Mouse (Mus musculus): Measurements from ENCODE around the gene Gm29276. TPM values are rescaled to one million over a fixed set of nuclear protein-coding genes. Genes with fewer than 3 reads are reported as not detected.
"Not testable (repeated sequence)": the region's sequence is repeated elsewhere in the genome, so short reads cannot be mapped to it uniquely, and the experiment has no call there.

Gene Gm29276
- total RNA-seq (2014; fragmentation: Nextera tagmentation) (not detected in 2 replicates), total RNA-seq (2017) (not detected in 2 replicates), polyA plus RNA-seq (2012) (not detected in 2 replicates)

- not testable (repeated sequence) for ATAC-seq (ENCODE audit: extremely low read depth, insufficient number of reproducible peaks, low FRiP score, poor library complexity, severe bottlenecking); H3K9me3 ChIP-seq (replicated peaks); H3K36me3 ChIP-seq (replicated peaks)
Measured at GRCm38 (mm10) chrY:42582150-42582549, at the start of gene Gm29276. Gene Gm29276, minus strand, starts transcription at chrY:42582250.

More at GRCm38 (mm10) chrY:42582150-42582549, at the start of gene Gm29276:
- not testable (repeated sequence) for H3K4me3 ChIP-seq (ENCODE audit: low read depth, low read length); DNase-seq (ENCODE audit: low spot score); H3K4me1 ChIP-seq (ENCODE audit: insufficient read depth, low read depth, low read length); H3K27me3 ChIP-seq (ENCODE audit: insufficient read depth, low read length)

Measured in G1E (cell line).